Mouse (Mus musculus) MEL (cell line): ENCODE results near the gene Foxl2. TPM values are rescaled to one million over a fixed set of nuclear protein-coding genes. Genes with fewer than 3 reads are reported as not detected.
A peak's percentile ranks its signal among the peaks of the same experiment; 100 is the strongest.

Experiments
- DNase-seq: peaks from one replicate; pipeline ENCODE4 v3.0.0; 2011; ENCODE audit warnings: low read depth, low spot score
- H3K27ac ChIP-seq: 2 replicates; pipeline ENCODE4 v1.5.1; 2012; ENCODE audit warnings: low read depth, mild to moderate bottlenecking, control low read depth, low read length, moderate library complexity; ENCODE audit not compliant: control insufficient read depth
- H3K27me3 ChIP-seq, 2 experiments: fragments of 150-350 bp in 1 of 2; sonication (generic) in 1 of 2; 2 replicates each; pipeline ENCODE4 v1.6.1; 2012; ENCODE audit warnings: low read length in 2 of 2, mild to moderate bottlenecking in 2 of 2, improper control_type of control experiment in 1 of 2, moderate library complexity in 1 of 2; ENCODE audit not compliant: insufficient read depth in 2 of 2, control insufficient read depth in 1 of 2
- H3K36me3 ChIP-seq, 2 experiments: 2 replicates each; pipeline ENCODE4 v1.6.1; 2012 to 2014; ENCODE audit warnings: low read length in 2 of 2, improper control_type of control experiment in 1 of 2, inconsistent platforms in 1 of 2, mild to moderate bottlenecking in 1 of 2; ENCODE audit not compliant: insufficient read depth in 2 of 2, control insufficient read depth in 1 of 2
- H3K4me1 ChIP-seq, 2 experiments: fragments of 150-350 bp in 1 of 2; sonication (generic) in 1 of 2; 2 replicates each; pipeline ENCODE4 v1.6.1; 2012; ENCODE audit warnings: low read length in 2 of 2, improper control_type of control experiment in 1 of 2, mild to moderate bottlenecking in 1 of 2; ENCODE audit not compliant: insufficient read depth in 2 of 2, control insufficient read depth in 1 of 2
- H3K4me3 ChIP-seq, 2 experiments: fragments of 150-350 bp in 1 of 2; sonication (generic) in 1 of 2; 2 replicates each; pipeline ENCODE4 v1.5.1; 2012; ENCODE audit warnings: low read depth in 2 of 2, low read length in 2 of 2, mild to moderate bottlenecking in 2 of 2, moderate library complexity in 2 of 2, control low read depth in 1 of 2, improper control_type of control experiment in 1 of 2; ENCODE audit not compliant: control insufficient read depth in 1 of 2, insufficient read depth in 1 of 2
- H3K79me2 ChIP-seq: 2 replicates; pipeline ENCODE4 v1.6.1; 2012; ENCODE audit warnings: mild to moderate bottlenecking, low read length, moderate library complexity; ENCODE audit not compliant: control insufficient read depth, poor library complexity, insufficient read depth
- H3K9ac ChIP-seq: 2 replicates; pipeline ENCODE4 v1.6.1; 2012; ENCODE audit warnings: low read depth, mild to moderate bottlenecking, control low read depth, low read length, moderate library complexity; ENCODE audit not compliant: control insufficient read depth, poor library complexity, severe bottlenecking
- H3K9me3 ChIP-seq: fragments of 150-350 bp; sonication (generic); replicated peaks from 2 replicates; pipeline ENCODE4 v1.6.1; 2012; ENCODE audit warnings: mild to moderate bottlenecking, low read length, improper control_type of control experiment, moderate library complexity; ENCODE audit not compliant: insufficient read depth
- BHLHE40 ChIP-seq: IDR thresholded peaks from 2 replicates; pipeline ENCODE4 v1.6.1; 2012; ENCODE audit warnings: low read depth, mild to moderate bottlenecking, inconsistent platforms, low read length, improper control_type of control experiment, borderline replicate concordance
- CTCF ChIP-seq, 3 experiments: IDR thresholded peaks in 2 of 3; conservative IDR thresholded peaks in 1 of 3; 2 replicates each; pipeline ENCODE4 v1.5.1; 2011 to 2012; ENCODE audit warnings: low read length in 3 of 3, low read depth in 2 of 3, mild to moderate bottlenecking in 2 of 3, improper control_type of control experiment in 1 of 3, inconsistent platforms in 1 of 3, mixed read lengths in 1 of 3, moderate library complexity in 1 of 3; ENCODE audit not compliant: control insufficient read depth in 1 of 3, insufficient read depth in 1 of 3, poor library complexity in 1 of 3, severe bottlenecking in 1 of 3
- HCFC1 ChIP-seq: IDR thresholded peaks from 2 replicates; pipeline ENCODE4 v1.6.1; 2012; ENCODE audit warnings: low read depth, mild to moderate bottlenecking, inconsistent platforms, low read length, improper control_type of control experiment, moderate library complexity
- MAFK ChIP-seq: IDR thresholded peaks from 2 replicates; pipeline ENCODE4 v1.6.1; 2011; ENCODE audit warnings: low read depth, mild to moderate bottlenecking, low read length, improper control_type of control experiment, borderline replicate concordance
- MYB ChIP-seq: IDR thresholded peaks from 2 replicates; pipeline ENCODE4 v1.6.1; 2011; ENCODE audit warnings: mild to moderate bottlenecking, low read depth, low read length, improper control_type of control experiment
- MYC ChIP-seq: IDR thresholded peaks from 2 replicates; pipeline ENCODE4 v1.6.1; 2011; ENCODE audit warnings: low read depth, mild to moderate bottlenecking, low read length, improper control_type of control experiment, moderate library complexity
- RAD21 ChIP-seq: IDR thresholded peaks from 2 replicates; pipeline ENCODE4 v1.6.1; 2011; ENCODE audit warnings: mild to moderate bottlenecking, low read depth, low read length, improper control_type of control experiment
- RCOR1 ChIP-seq: IDR thresholded peaks from 2 replicates; pipeline ENCODE4 v1.6.1; 2012; ENCODE audit warnings: low read depth, mild to moderate bottlenecking, inconsistent platforms, low read length, improper control_type of control experiment
- SMC3 ChIP-seq: IDR thresholded peaks from 2 replicates; pipeline ENCODE4 v1.6.1; 2011; ENCODE audit warnings: low read depth, low read length, improper control_type of control experiment
- TAL1 ChIP-seq: IDR thresholded peaks from 2 replicates; pipeline ENCODE4 v1.6.1; 2012; ENCODE audit warnings: mild to moderate bottlenecking, inconsistent platforms, low read length, moderate library complexity, mixed read lengths
- TBP ChIP-seq: IDR thresholded peaks from 2 replicates; pipeline ENCODE4 v1.8.0; 2011; ENCODE audit warnings: low read depth, low read length, improper control_type of control experiment
- UBTF ChIP-seq: IDR thresholded peaks from 2 replicates; pipeline ENCODE4 v1.6.1; 2012; ENCODE audit warnings: low read depth, mild to moderate bottlenecking, inconsistent platforms, low read length, improper control_type of control experiment, moderate library complexity, borderline replicate concordance; ENCODE audit not compliant: insufficient read depth
- ZC3H11A ChIP-seq: IDR thresholded peaks from 2 replicates; pipeline ENCODE4 v1.6.1; 2012; ENCODE audit warnings: low read depth, mild to moderate bottlenecking, inconsistent platforms, low read length, improper control_type of control experiment
- ZMIZ1 ChIP-seq: IDR thresholded peaks from 2 replicates; pipeline ENCODE4 v1.6.1; 2012; ENCODE audit warnings: low read depth, mild to moderate bottlenecking, inconsistent platforms, low read length, improper control_type of control experiment, moderate library complexity
- polyA plus RNA-seq, 2 experiments: library from polyadenylated mRNA; stranded (reverse) in 1 of 2; unstranded in 1 of 2; fragments of >175 nt in 1 of 2; fragments of >200 nt in 1 of 2; gene quantifications; 2 replicates each; pipeline versions ENCODE4 v1.2.1 to v1.2.4; 2012; ENCODE audit warnings: low replicate concordance in 2 of 2, low read depth in 1 of 2; ENCODE audit not compliant: insufficient read length in 2 of 2, insufficient read depth in 1 of 2, missing spikeins in 1 of 2
- total RNA-seq: library from RNA; depleted of rRNA; stranded (reverse); fragments of 300-350 nt; gene quantifications from 2 replicates; pipeline ENCODE4 v1.2.3, GENCODE M21; 2012

Foxl2 gene
- total and polyA plus RNA-seq, 3 experiments: not detected

GRCm38 (mm10) chr9:98976081-98976480 lies 21.0 kb downstream of the Foxl2 start:
- TF ChIP-seq RCOR1 (no peak), TBP (no peak), UBTF (no peak), BHLHE40 (no peak), ZMIZ1 (no peak), MYC (no peak), HCFC1 (no peak), MAFK (no peak), TAL1 (no peak), MYB (no peak)
- Histone ChIP-seq H3K9ac (no peak overlapping the region), H3K79me2 (no peaks in the 10 kb centered on the region), H3K36me3 (no peaks in the 10 kb centered on the region), H3K4me1 (no peaks in the 10 kb centered on the region; a peak in 1 of 4 replicates), H3K9me3 (no peaks in the 10 kb centered on the region), H3K27me3 (peaks cover 0 to 4% of the 10 kb centered on the region in 2 experiments; a peak in 2 of 4 replicates), H3K27ac (no peak overlapping the region), H3K4me3 (no peak overlapping the region)
- no peak for DNase-seq

- TF ChIP-seq SMC3: peak; percentile 56
- TF ChIP-seq RAD21: peak; percentile 62
- peak; percentile 47 to 63 (median 54) for TF ChIP-seq CTCF (IDR thresholded peaks at IDR 0.05 in 2 of 3, conservative IDR thresholded peaks at IDR 0.05 in 1 of 3; ENCODE audit: control insufficient read depth in 1 of 3, insufficient read depth in 1 of 3, low read depth in 2 of 3, low read length in 3 of 3, poor library complexity in 1 of 3, severe bottlenecking in 1 of 3)
- 0 out of 2 replicates have a peak, but pooled peaks have one; percentile 29 for TF ChIP-seq ZC3H11A
- no peak for TF ChIP-seq TBP
- TF ChIP-seq HCFC1: no peak
- Histone ChIP-seq H3K4me3 (no peak overlapping the region), H3K27ac (no peak overlapping the region), H3K27me3 (peaks cover 0 to 4% of the 10 kb centered on the region in 2 experiments; a peak in 2 of 4 replicates), H3K79me2 (no peaks in the 10 kb centered on the region), H3K9ac (no peak overlapping the region), H3K9me3 (no peaks in the 10 kb centered on the region), H3K36me3 (no peaks in the 10 kb centered on the region), H3K4me1 (no peaks in the 10 kb centered on the region; a peak in 1 of 4 replicates)
- peak; percentile 24 for DNase-seq
These were observed 21.4 kb downstream of the Foxl2 start for GRCm38 (mm10) chr9:98976520-98976919.
